Mouse (Mus musculus) erythroblast, embryonic 14.5 days (primary cell): ENCODE data around the gene Dtnb. TPM values are rescaled to one million over a fixed set of nuclear protein-coding genes. Genes with fewer than 3 reads are reported as not detected.

Experiments used
- H3K27me3 ChIP-seq: 2 replicates; pipeline ENCODE4 v1.6.1; 2012; ENCODE audit warnings: inconsistent platforms; ENCODE audit not compliant: control insufficient read depth
- H3K36me3 ChIP-seq: 2 replicates; pipeline ENCODE4 v1.6.1; 2012; ENCODE audit warnings: mild to moderate bottlenecking, inconsistent platforms; ENCODE audit not compliant: control insufficient read depth
- H3K4me1 ChIP-seq: 2 replicates; pipeline ENCODE4 v1.6.1; 2012; ENCODE audit warnings: inconsistent platforms; ENCODE audit not compliant: control insufficient read depth
- H3K4me3 ChIP-seq: replicated peaks from 2 replicates; pipeline ENCODE3; 2012; ENCODE audit warnings: moderate library complexity, mild to moderate bottlenecking, inconsistent platforms
- H3K9me3 ChIP-seq: 2 replicates; pipeline ENCODE4 v1.6.1; 2012; ENCODE audit warnings: low read length, inconsistent platforms, mixed read lengths; ENCODE audit not compliant: control insufficient read depth
- GATA1 ChIP-seq: IDR thresholded peaks from 2 replicates; pipeline ENCODE4 v1.6.1; 2012; ENCODE audit warnings: low read length, inconsistent platforms, mixed read lengths
- TAL1 ChIP-seq: IDR thresholded peaks from 3 replicates; pipeline ENCODE4 v1.6.1; 2012; ENCODE audit warnings: low read length, inconsistent platforms, mixed read lengths
- polyA plus RNA-seq: library from polyadenylated mRNA; stranded (reverse); fragments of >175 nt; gene quantifications from 2 replicates; pipeline ENCODE4 v1.2.3, GENCODE M21; 2012

Dtnb gene
- polyA plus RNA-seq, 1 experiment = 33.4 TPM

DNA sequence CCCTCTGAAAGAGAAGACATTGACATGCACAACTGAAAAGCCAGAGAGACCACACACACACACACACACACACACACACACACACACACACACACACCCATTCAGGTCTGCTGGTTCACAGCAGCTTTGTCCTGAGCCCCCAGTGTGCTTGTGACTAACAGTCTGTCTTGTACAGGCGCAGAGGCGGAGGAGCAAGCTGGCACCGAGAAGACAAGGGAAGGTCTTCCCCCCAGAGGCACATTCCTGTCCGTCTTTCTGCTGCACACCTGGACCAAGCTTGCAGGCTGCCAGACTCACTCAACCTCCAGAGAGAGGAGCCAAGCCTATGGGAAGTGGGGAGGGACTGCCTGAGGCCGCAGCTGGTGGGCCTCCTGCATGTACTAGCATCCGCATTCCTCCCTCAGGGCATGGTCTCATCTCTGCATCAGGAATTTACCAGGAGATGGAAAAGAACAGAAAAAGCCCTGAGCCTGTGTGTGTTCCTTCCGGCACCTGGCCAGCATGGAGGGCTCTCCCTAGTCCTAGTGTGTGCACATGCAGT is 208.8 kb downstream of the Dtnb start:
- peaks cover 3% of the 10 kb centered on the region; the same call in 1 of the 2 replicates for H3K4me1 ChIP-seq
- no peak overlapping the region for H3K4me3 ChIP-seq
- H3K36me3 ChIP-seq = no peaks in the 10 kb centered on the region; the same call in 1 of the 2 replicates
- H3K9me3 ChIP-seq = no peaks in the 10 kb centered on the region
- TF ChIP-seq GATA1 = no peak
- no peak for TF ChIP-seq TAL1
- H3K27me3 ChIP-seq = no peaks in the 10 kb centered on the region

DNA sequence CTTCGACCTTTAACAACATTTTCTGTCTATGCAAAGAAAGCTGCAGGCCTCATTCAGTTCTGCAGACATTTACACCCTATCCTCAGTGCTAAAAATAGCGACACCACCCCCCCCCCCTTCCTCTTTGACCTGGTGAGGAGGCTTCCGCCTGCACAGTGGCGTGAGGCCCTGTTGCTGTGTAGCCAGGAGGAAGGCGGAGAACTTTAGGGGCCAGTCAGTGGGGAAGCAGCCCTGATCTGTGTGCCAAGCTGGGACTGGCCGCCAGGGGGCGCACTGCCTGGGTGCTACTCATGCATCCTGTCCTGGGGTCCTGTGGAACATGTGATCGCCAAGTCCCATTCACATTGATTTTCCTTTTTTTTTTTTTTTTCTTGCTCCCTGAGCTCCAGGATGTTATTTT is 209.3 kb downstream of the Dtnb start:
- TF ChIP-seq TAL1 (no peak), GATA1 (no peak)
- Histone ChIP-seq H3K9me3 (no peaks in the 10 kb centered on the region), H3K4me1 (peaks cover 3% of the 10 kb centered on the region; the same call in 1 of the 2 replicates), H3K4me3 (no peak overlapping the region), H3K36me3 (no peaks in the 10 kb centered on the region), H3K27me3 (no peaks in the 10 kb centered on the region)

DNA sequence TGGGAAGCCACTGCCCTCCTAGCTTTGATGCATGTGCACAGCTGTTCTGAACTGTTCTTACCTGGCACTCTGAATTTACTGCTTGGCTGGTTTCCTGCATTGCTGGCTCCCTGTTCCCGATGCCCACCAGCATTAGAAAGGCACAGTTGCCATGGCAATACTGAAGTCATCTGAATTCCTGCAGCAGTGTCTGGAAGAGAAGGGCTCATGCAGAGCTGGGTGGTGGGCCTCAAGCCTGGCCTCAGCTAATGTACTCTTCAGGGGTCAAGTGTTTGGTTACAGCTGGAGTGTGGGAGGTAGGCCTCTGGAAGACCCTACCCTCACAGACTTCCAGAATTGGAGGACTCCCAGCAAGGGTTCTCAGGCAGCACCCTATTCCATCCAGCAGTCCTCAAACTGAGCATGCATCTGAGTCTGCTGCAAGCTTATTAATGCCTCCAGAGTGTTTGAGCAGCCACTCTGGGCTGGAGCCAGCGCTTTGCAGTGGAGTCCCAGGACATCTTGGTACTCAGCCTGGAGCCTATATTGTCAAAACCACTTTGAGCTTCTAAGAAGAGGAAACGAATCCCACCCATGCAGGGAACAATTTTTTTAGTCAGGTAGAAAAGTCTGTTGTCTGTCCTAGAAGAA is 211.1 kb downstream of the Dtnb start:
- Histone ChIP-seq H3K9me3 (no peaks in the 10 kb centered on the region), H3K4me3 (no peak overlapping the region), H3K4me1 (peaks cover 3% of the 10 kb centered on the region; the same call in 1 of the 2 replicates), H3K36me3 (no peaks in the 10 kb centered on the region), H3K27me3 (no peaks in the 10 kb centered on the region)
- TF ChIP-seq GATA1 (no peak), TAL1 (no peak)

DNA sequence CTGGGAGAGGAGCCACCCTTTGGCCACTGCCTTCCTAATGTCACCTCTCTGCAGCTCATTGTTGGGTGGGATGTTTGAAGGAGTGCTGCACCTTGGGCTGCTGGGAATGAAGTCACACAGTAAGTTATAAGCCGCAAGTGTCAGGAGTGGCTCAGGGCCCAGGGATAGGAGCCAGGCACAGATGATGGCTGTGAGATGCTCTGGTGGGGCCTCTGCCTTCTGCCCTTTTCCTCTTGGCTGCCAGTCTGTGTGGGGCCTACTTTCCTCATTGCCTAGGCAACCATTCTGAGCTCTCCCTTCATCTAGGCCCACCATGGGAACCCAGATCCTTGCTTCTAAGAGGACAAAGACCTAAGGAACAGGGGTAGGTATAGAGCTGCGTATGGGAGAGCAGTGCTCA is 212.1 kb downstream of the Dtnb start:
- Histone ChIP-seq H3K9me3 (no peaks in the 10 kb centered on the region), H3K27me3 (no peaks in the 10 kb centered on the region), H3K36me3 (no peaks in the 10 kb centered on the region), H3K4me1 (peaks cover 3% of the 10 kb centered on the region; the same call in 1 of the 2 replicates), H3K4me3 (no peak overlapping the region)
- TF ChIP-seq GATA1 (no peak), TAL1 (no peak)

DNA sequence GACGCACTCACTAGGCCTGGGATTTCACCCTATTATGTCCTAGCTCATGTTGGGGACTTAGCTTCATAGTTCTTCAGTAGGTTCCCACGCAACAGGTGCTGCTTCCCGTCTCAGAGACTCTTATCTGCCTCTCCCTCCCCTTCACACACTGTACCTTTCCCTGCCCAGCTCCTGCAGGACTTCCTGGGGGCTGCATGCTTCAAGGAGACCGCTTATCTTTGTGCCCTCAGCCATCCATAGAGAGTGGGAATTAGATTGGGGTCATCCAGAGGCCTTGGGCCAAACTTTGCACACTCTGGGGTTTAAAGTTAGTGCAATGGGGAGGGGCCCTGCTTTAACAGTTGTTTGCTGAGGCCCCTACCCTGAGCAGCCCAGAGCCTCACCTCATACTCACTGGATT is 212.5 kb downstream of the Dtnb start:
- Histone ChIP-seq H3K36me3 (no peaks in the 10 kb centered on the region), H3K27me3 (no peaks in the 10 kb centered on the region), H3K4me1 (peaks cover 3% of the 10 kb centered on the region; the same call in 1 of the 2 replicates), H3K4me3 (no peak overlapping the region), H3K9me3 (no peaks in the 10 kb centered on the region)
- TF ChIP-seq GATA1 (no peak), TAL1 (no peak)

DNA sequence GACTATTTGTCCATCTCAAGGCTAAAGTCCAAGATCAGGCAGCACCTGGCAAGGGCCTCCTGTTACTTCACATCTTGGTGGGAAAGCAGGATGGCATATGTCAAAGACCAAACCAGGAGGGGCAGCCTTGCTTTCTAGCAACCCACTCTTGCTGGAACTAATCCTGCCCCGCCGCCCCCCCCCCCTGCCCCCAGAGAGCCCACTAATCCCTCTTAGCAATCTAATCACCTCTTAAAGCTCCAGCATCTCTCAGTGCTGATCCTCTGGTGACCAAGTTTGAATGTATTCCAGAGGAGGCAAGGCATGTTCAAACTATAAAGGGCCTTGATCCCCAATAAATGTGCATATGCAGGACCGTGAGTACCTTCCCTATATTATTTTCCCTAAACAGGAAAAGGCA is 214.9 kb downstream of the Dtnb start:
- TF ChIP-seq TAL1 (no peak), GATA1 (no peak)
- H3K9me3 ChIP-seq = no peaks in the 10 kb centered on the region
- H3K27me3 ChIP-seq = peaks cover 2% of the 10 kb centered on the region
- no peaks in the 10 kb centered on the region for H3K36me3 ChIP-seq
- peaks cover 8% of the 10 kb centered on the region for H3K4me1 ChIP-seq
- no peak overlapping the region for H3K4me3 ChIP-seq

DNA sequence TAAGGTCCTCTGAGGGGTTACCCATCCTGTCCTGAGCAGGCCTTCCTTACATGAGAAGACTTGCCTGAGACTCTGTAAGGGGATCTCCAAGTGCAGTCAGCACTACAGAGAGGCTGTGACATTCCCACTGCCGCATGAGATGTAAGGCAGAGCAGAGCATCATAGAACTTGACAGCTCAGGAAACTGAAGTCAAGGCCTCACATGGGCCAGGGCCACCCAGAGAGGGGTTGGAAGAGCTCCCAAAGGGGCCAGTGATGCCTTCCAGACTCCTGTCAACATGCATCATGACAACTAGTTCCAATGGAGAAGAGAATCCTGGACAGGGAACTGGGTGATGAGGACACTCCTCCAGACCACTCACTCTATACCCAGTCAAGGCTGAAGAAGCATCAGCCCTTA is 215.4 kb downstream of the Dtnb start:
- peaks cover 2% of the 10 kb centered on the region for H3K27me3 ChIP-seq
- H3K36me3 ChIP-seq = no peaks in the 10 kb centered on the region
- H3K4me3 ChIP-seq = no peak overlapping the region
- TF ChIP-seq TAL1 (no peak), GATA1 (no peak)
- H3K9me3 ChIP-seq = no peaks in the 10 kb centered on the region
- peaks cover 10% of the 10 kb centered on the region for H3K4me1 ChIP-seq

DNA sequence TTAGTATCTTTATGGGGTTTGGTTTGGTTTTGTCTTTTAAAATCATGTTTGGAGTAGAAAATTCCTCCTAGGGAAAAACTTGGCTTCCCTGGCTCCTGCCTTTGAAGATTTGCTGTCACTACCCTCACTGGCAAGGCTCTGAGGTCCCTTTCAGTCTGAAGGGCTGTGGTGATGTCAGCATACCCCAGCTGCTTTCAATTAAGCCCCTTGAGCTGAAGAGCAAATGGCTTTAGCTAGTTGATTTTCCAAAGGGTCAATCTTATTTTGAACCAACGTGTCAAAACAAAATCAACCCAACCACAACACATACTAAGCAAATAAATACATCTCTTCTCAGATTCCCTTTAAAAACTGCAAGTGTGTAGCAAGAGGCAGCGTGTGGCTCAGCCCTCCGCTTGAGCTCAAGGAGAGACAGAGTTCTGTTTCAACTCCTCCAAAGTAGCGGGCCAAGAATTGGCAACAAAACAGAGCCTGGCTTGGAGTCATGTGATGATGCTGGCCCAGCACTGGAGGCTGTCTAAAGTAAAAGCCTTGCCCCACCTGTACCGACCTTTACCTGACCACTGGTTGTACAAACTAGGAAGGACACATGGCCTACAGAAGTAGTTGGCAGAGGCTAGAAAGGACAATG is 216.4 kb downstream of the Dtnb start:
- Histone ChIP-seq H3K4me1 (peaks cover 10% of the 10 kb centered on the region), H3K36me3 (no peaks in the 10 kb centered on the region), H3K27me3 (peaks cover 9% of the 10 kb centered on the region), H3K9me3 (no peaks in the 10 kb centered on the region), H3K4me3 (no peak overlapping the region)
- no peak for TF ChIP-seq TAL1
- TF ChIP-seq GATA1 = no peak

DNA sequence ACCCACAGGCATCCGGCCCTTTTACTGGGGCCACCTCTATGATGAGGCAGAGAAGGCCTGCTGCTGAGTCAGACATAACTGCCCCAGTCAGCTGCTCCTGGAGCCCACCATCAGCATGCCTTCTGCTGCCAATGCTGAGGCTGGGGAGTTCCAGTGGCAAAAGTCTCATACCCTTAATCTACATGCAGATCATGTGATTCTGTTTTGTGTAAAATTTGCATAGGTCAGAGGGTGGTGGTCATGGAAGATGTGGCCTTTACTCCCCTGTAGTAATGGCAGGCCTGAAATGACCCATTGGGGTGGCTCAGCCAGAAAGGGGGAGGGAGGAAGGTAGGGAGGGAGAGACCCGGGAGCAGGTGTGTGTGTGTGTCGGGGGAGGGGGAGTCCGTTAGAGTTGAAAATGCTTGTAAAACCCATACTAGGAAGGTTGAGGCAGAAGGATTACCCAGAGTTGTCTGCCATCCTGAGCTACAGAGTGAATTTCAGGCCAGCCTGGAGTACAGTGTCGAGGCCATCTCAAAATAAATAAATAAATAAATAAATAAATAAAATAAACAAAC is 217.5 kb downstream of the Dtnb start:
- TF ChIP-seq GATA1 (no peak), TAL1 (no peak)
- Histone ChIP-seq H3K4me1 (peaks cover 10% of the 10 kb centered on the region), H3K9me3 (no peaks in the 10 kb centered on the region), H3K36me3 (no peaks in the 10 kb centered on the region), H3K27me3 (peaks cover 18% of the 10 kb centered on the region), H3K4me3 (no peak overlapping the region)
